Mouse (Mus musculus): ENCODE measurements around the gene Rdh16f2. TPM values are rescaled to one million over a fixed set of nuclear protein-coding genes. Genes with fewer than 3 reads are reported as not detected.
"Not testable (repeated sequence)": the region's sequence is repeated elsewhere in the genome, so short reads cannot be mapped to it uniquely, and the experiment has no call there.

Gene Rdh16f2
- polyA plus RNA-seq, 1 experiment from 2014 or later: not detected

DNA sequence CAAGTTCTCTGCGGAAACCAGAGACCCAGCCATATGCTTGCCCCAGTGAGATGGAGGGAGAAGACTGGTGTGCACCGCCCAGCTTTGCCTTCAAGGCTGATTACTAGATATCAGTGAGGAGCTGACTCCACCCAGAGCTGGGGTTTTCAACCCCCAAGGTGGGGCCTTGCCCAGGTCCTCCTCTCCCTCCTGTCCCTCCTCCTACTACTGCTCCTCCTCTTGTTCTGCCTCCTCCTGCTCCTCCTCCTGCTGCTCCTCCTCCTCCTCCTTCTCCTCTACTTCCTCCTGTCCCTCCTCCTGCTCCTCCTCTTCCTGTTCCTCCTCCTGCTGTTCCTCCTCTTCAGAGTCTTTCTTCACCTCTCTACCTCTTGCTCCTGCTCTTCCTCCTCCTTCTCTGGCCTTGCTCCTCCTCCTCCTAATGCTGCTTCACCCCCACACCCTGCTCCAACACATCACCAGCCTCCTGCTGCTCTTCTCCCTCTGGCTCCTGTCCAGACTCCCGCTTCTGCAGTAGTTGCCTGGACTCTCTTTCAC, 12.9 kb downstream of the Rdh16f2 start:
- DNase-seq (no peak), ATAC-seq (ENCODE audit: low FRiP score, low TSS enrichment) (no peak)
- H3K36me3 ChIP-seq (ENCODE audit: control insufficient read depth, insufficient read depth, low read length): no peaks in the 10 kb centered on the region
- no peak overlapping the region for H3K4me2 ChIP-seq (ENCODE audit: low read length)
- H3K27ac ChIP-seq (replicated peaks; ENCODE audit: low read depth, low read length): no peak overlapping the region
- H3K9ac ChIP-seq (replicated peaks; ENCODE audit: low read length): no peak overlapping the region
- WGBS: 83% methylated on average over 3 of the region's 3 CpGs
- no peak overlapping the region for H3K4me3 ChIP-seq (replicated peaks; ENCODE audit: low read depth, low read length)
- no peaks in the 10 kb centered on the region for H3K9me3 ChIP-seq (ENCODE audit: control insufficient read depth, low read length)
- H3K27me3 ChIP-seq (ENCODE audit: control insufficient read depth, insufficient read depth, low read length): no peaks in the 10 kb centered on the region
- H3K4me1 ChIP-seq (ENCODE audit: control insufficient read depth, insufficient read depth, low read length): no peaks in the 10 kb centered on the region

DNA sequence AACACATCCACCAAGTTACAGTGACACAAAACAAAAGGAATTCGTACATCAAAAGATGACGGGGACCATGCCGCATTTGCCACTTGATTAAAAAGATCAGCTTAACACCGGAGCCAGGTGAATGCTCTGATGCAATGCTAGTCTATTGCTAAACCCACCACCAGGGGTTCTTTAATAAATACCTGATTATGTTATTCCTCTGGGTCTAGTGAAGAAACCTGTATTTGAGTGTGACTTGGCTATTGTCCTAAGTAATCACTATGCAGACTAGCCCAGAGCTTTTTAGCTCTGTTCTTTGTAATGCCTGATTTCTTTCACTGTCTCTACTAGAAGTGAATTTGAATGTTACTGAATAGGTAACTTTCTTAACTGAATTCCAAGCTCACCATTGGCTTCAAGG, 14.8 kb downstream of the Rdh16f2 start:
- Histone ChIP-seq H3K27me3 (ENCODE audit: control insufficient read depth, insufficient read depth, low read length) (no peaks in the 10 kb centered on the region), H3K4me2 (ENCODE audit: low read length) (no peak overlapping the region), H3K4me1 (ENCODE audit: control insufficient read depth, insufficient read depth, low read length) (no peaks in the 10 kb centered on the region), H3K36me3 (ENCODE audit: control insufficient read depth, insufficient read depth, low read length) (no peaks in the 10 kb centered on the region), H3K4me3 (replicated peaks; ENCODE audit: low read depth, low read length) (no peak overlapping the region), H3K9me3 (ENCODE audit: control insufficient read depth, low read length) (no peaks in the 10 kb centered on the region), H3K9ac (replicated peaks; ENCODE audit: low read length) (no peak overlapping the region), H3K27ac (replicated peaks; ENCODE audit: low read depth, low read length) (no peak overlapping the region)
- 85% methylated on average over 4 of the region's 4 CpGs for WGBS
- ATAC-seq (ENCODE audit: low FRiP score, low TSS enrichment) (no peak), DNase-seq (no peak)

DNA sequence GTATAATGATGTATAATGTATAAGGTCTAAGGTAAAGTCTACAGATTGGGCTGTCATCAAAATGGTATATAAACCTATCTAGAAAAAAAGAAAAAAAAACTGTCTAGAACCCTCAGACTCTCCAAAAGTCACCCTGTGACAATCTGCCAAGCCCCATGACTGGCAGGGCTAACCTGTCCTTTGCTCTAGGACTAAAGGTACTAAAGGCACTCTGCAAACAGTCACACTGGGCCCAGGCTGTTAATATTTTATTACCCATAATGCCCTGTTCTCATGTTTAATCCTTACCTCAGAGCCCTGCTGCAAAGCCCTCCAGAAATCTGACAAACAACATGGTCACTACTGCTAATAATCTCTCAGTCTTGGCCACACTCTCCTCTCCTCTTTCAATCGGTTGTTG, 20.3 kb downstream of the Rdh16f2 start:
- Histone ChIP-seq H3K9ac (replicated peaks; ENCODE audit: low read length) (no peak overlapping the region), H3K36me3 (ENCODE audit: control insufficient read depth, insufficient read depth, low read length) (no peaks in the 10 kb centered on the region), H3K4me3 (replicated peaks; ENCODE audit: low read depth, low read length) (no peak overlapping the region), H3K4me2 (ENCODE audit: low read length) (no peak overlapping the region), H3K4me1 (ENCODE audit: control insufficient read depth, insufficient read depth, low read length) (no peaks in the 10 kb centered on the region), H3K9me3 (ENCODE audit: control insufficient read depth, low read length) (no peaks in the 10 kb centered on the region), H3K27me3 (ENCODE audit: control insufficient read depth, insufficient read depth, low read length) (no peaks in the 10 kb centered on the region), H3K27ac (replicated peaks; ENCODE audit: low read depth, low read length) (no peak overlapping the region)
- ATAC-seq (ENCODE audit: low FRiP score, low TSS enrichment): no peak
- no peak for DNase-seq
- 81% methylated on average over 1 of the region's 1 CpGs for WGBS

DNA sequence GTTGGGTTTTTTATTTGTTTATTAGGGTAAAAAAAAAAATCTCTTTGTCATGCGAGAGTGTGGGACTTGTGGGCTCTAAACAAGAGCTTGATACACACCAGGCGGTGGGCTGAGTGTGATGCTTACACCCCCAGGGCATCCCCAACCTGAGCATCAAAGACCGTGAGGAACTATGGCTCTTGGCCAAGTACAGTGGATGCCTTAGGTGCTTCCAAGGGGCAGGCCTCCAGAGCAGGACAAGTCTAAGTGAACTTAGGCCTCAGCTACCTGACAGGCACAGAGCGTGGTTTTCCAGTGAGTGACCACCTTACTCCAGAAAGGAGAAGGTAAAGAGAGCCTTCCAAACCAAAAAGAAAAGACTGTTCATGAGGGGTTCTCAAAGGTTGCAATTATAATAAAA, 20.7 kb downstream of the Rdh16f2 start:
- 86% methylated on average over 4 of the region's 4 CpGs for WGBS
- H3K9ac ChIP-seq (replicated peaks; ENCODE audit: low read length): no peak overlapping the region
- ATAC-seq (ENCODE audit: low FRiP score, low TSS enrichment): no peak
- H3K4me3 ChIP-seq (replicated peaks; ENCODE audit: low read depth, low read length): no peak overlapping the region
- H3K27ac ChIP-seq (replicated peaks; ENCODE audit: low read depth, low read length): no peak overlapping the region
- no peak for DNase-seq
- no peaks in the 10 kb centered on the region for H3K27me3 ChIP-seq (ENCODE audit: control insufficient read depth, insufficient read depth, low read length)
- H3K4me1 ChIP-seq (ENCODE audit: control insufficient read depth, insufficient read depth, low read length): no peaks in the 10 kb centered on the region
- no peak overlapping the region for H3K4me2 ChIP-seq (ENCODE audit: low read length)
- H3K36me3 ChIP-seq (ENCODE audit: control insufficient read depth, insufficient read depth, low read length): no peaks in the 10 kb centered on the region
- H3K9me3 ChIP-seq (ENCODE audit: control insufficient read depth, low read length): no peaks in the 10 kb centered on the region

DNA sequence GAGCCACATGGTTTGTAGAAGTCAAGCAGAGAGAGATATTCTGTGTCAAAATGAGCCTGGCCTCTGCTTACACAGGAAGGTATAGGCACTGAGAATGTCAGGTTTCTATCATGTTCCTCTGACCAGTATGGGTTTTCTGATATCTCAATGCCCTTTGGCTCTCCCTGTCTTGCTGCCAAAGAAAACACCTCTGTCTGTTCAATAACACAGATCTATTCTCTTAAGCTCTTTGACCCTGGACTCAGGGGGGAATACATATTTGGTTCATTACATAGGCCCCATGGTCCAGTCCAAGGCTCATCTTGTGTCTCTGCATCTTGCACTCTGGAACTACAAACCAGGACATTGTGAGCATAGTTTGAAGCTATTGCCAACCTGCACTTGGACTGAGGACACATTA, 22.3 kb downstream of the Rdh16f2 start, which contains the start of gene Rdh7:
TSS of gene Rdh7 (minus strand) at position 213 of the 400 bp plus-strand sequence.
- no peak within 1 kb of the TSS for H3K27ac ChIP-seq (replicated peaks; ENCODE audit: low read depth, low read length)
- no peak within 1 kb of the TSS for H3K9ac ChIP-seq (replicated peaks; ENCODE audit: low read length)
- H3K4me3 ChIP-seq (replicated peaks; ENCODE audit: low read depth, low read length): no peak within 1 kb of the TSS
- H3K36me3 ChIP-seq (ENCODE audit: control insufficient read depth, insufficient read depth, low read length): no peaks in the 10 kb centered on the region
- no peaks in the 10 kb centered on the region for H3K27me3 ChIP-seq (ENCODE audit: control insufficient read depth, insufficient read depth, low read length)
- DNase-seq (no peak), ATAC-seq (ENCODE audit: low FRiP score, low TSS enrichment) (no peak)
- H3K4me2 ChIP-seq (ENCODE audit: low read length): no peak within 1 kb of the TSS
- H3K4me1 ChIP-seq (ENCODE audit: control insufficient read depth, insufficient read depth, low read length): no peaks in the 10 kb centered on the region
- H3K9me3 ChIP-seq (ENCODE audit: control insufficient read depth, low read length): no peaks in the 10 kb centered on the region

DNA sequence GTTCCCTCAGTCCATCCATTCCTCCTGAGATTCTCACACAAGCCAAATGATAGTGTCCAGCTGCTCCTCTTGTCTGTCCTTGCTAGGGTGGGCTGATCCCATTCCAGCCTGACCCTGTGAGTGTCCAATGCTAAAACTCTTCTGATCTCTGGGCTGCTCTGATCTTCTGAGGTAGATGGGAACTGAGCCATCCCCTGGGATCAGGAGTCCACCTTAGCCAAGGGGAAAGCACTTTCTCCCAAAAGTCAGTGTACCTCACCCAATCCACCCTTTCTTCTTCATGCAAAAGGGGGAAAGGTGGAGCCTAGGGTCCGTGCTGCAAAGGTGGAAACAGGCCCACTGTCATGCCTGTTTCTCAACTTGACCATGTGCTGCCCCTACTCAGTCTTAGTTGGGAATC, 25.2 kb downstream of the Rdh16f2 start:
- no peaks in the 10 kb centered on the region for H3K36me3 ChIP-seq (ENCODE audit: control insufficient read depth, insufficient read depth, low read length)
- no peaks in the 10 kb centered on the region for H3K4me1 ChIP-seq (ENCODE audit: control insufficient read depth, insufficient read depth, low read length)
- no peaks in the 10 kb centered on the region for H3K9me3 ChIP-seq (ENCODE audit: control insufficient read depth, low read length)
- no peak overlapping the region for H3K9ac ChIP-seq (replicated peaks; ENCODE audit: low read length)
- DNase-seq: no peak
- H3K27ac ChIP-seq (replicated peaks; ENCODE audit: low read depth, low read length): no peak overlapping the region
- no peak overlapping the region for H3K4me3 ChIP-seq (replicated peaks; ENCODE audit: low read depth, low read length)
- H3K27me3 ChIP-seq (ENCODE audit: control insufficient read depth, insufficient read depth, low read length): no peaks in the 10 kb centered on the region
- WGBS: 94% methylated on average over 1 of the region's 1 CpGs
- no peak for ATAC-seq (ENCODE audit: low FRiP score, low TSS enrichment)
- H3K4me2 ChIP-seq (ENCODE audit: low read length): no peak overlapping the region

DNA sequence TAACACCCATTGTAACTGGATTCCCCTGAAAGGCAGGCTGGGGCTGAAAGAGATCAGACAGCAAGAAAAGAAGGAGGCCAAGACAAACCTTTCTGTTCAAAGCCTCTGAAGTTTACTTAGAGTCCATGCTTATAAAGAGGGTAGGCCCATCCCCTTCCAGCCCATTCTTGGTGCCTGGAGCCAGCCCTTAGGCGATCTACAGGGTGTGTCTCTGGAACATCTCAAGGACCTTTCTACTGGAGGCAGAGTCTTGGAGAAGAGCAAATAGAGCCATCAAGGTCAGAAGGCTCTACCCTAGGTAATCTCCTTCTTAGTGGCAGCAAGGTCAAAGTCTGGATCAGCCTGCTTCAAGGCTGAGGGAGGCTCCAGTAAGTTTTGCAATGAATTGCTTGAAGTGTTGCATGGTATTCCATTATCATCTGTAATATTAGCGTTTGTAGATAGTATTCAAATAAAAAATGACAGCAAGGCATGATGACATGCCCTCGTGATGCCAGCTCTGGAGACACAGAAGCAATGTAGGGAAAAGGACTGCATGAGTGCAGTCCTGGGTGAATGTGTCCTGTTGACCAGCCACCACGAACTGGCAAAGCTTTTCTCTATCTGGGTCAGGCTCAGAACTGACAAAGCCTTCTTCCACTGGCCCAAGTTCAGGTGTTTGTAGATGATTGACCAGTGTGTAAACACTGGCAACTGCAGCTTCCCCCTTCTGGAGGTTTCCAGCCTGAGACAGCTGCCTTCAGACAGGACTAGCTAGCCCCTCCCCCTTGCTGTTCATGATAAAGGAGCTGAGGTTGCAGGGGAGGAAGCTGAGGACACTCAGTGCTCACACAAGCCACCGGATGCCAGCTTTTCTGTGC, 27.1 kb downstream of the Rdh16f2 start:
- not testable (repeated sequence) for H3K36me3 ChIP-seq (ENCODE audit: control insufficient read depth, insufficient read depth, low read length); H3K4me3 ChIP-seq (replicated peaks; ENCODE audit: low read depth, low read length); H3K4me2 ChIP-seq (ENCODE audit: low read length); H3K4me1 ChIP-seq (ENCODE audit: control insufficient read depth, insufficient read depth, low read length); H3K27ac ChIP-seq (replicated peaks; ENCODE audit: low read depth, low read length); H3K9ac ChIP-seq (replicated peaks; ENCODE audit: low read length); H3K27me3 ChIP-seq (ENCODE audit: control insufficient read depth, insufficient read depth, low read length); DNase-seq; H3K9me3 ChIP-seq (ENCODE audit: control insufficient read depth, low read length); ATAC-seq (ENCODE audit: low FRiP score, low TSS enrichment)
- 63% methylated on average over 5 of the region's 5 CpGs for WGBS

DNA sequence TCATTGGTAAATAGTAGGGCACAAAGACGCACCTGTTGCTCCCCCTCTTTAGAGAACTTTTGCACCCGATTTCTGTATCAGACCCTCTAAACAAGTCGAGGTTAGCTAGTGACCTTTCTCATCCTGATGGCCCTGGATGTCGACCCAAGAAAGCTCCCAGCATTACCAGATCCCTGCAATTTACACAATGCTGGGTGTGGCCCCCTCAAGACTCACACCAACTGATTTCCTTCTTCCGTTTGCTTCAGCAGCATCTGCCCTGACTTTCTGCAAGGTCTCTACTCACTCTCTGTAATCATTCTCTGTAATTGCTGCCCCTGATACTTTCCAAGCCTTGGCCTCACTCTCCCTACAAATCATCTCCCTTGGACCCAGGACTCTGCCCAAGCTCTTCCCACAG, 30.4 kb downstream of the Rdh16f2 start:
- Histone ChIP-seq H3K27me3 (ENCODE audit: control insufficient read depth, insufficient read depth, low read length) (no peaks in the 10 kb centered on the region), H3K4me2 (ENCODE audit: low read length) (no peak overlapping the region), H3K9ac (replicated peaks; ENCODE audit: low read length) (no peak overlapping the region), H3K9me3 (ENCODE audit: control insufficient read depth, low read length) (no peaks in the 10 kb centered on the region), H3K27ac (replicated peaks; ENCODE audit: low read depth, low read length) (no peak overlapping the region), H3K36me3 (ENCODE audit: control insufficient read depth, insufficient read depth, low read length) (no peaks in the 10 kb centered on the region), H3K4me1 (ENCODE audit: control insufficient read depth, insufficient read depth, low read length) (no peaks in the 10 kb centered on the region), H3K4me3 (replicated peaks; ENCODE audit: low read depth, low read length) (no peak overlapping the region)
- 72% methylated on average over 5 of the region's 5 CpGs for WGBS
- ATAC-seq (ENCODE audit: low FRiP score, low TSS enrichment) (no peak), DNase-seq (no peak)

DNA sequence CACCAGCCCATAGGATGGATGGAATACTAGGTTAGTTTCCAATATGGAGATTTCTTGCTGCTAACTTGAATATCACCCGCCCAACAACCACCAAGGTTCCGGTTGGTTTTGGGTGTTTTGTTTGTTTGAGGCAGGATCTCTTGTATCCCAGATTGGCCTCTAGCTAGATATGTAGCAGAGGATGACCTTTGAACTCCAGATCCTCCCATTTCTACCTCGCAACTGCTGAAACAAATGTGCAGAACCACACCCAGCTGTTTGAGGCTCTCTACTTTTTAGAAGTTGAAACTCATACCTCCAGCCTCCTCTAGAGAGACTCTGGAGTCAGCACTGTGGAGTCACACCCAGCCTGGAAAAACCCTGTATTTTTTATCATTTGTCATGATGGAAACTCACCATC, 31.2 kb downstream of the Rdh16f2 start:
- no peaks in the 10 kb centered on the region for H3K27me3 ChIP-seq (ENCODE audit: control insufficient read depth, insufficient read depth, low read length)
- DNase-seq (no peak), ATAC-seq (ENCODE audit: low FRiP score, low TSS enrichment) (no peak)
- H3K36me3 ChIP-seq (ENCODE audit: control insufficient read depth, insufficient read depth, low read length): no peaks in the 10 kb centered on the region
- WGBS: 91% methylated on average over 3 of the region's 3 CpGs
- H3K4me2 ChIP-seq (ENCODE audit: low read length): no peak overlapping the region
- H3K4me1 ChIP-seq (ENCODE audit: control insufficient read depth, insufficient read depth, low read length): no peaks in the 10 kb centered on the region
- no peak overlapping the region for H3K27ac ChIP-seq (replicated peaks; ENCODE audit: low read depth, low read length)
- H3K9me3 ChIP-seq (ENCODE audit: control insufficient read depth, low read length): no peaks in the 10 kb centered on the region
- H3K4me3 ChIP-seq (replicated peaks; ENCODE audit: low read depth, low read length): no peak overlapping the region
- no peak overlapping the region for H3K9ac ChIP-seq (replicated peaks; ENCODE audit: low read length)

All from midbrain, embryonic 14.5 days (tissue).